Mouse (Mus musculus): ENCODE results near the gene Ephb1.

The Ephb1 gene

DNA sequence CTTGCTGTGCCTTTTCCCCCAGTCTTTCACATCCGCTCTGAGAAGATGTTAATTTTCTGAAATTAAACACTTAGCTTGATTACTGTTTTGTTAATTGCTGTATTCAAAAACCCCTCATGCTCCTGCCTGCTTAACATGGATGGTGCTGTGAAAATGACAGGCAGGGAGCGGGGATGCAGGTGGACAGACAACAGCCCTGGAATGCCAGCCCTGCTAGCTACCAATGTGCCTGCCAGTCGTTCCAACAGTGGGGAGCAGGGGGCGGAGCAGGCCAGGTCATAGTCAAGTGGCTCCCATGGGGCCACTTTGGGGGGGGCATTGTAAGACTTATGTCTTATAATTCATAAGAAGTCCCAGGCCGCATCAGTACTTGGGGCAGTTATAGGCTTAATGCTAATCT is 321.3 kb downstream of the Ephb1 start:
- no peak for DNase-seq

DNA sequence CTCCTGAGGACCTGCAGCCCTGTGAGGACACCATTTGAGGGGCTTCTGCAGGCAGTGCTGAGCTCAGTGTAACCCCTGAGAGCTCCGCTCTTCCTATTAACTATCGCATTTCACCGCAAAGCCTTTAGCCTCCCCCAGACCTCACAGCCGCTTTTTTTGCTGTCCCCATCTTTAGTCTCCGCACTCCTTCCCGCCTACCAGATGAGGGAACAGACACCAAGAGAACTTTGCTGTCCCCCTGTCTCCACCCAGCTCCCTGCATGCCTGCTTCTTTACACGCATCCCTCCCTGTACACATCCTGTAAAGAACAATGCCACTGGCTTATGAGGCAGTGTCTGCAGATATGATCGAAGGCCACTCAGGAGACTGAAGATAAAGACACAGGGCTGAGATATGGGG is 322.1 kb downstream of the Ephb1 start:
- DNase-seq = no peak

DNA sequence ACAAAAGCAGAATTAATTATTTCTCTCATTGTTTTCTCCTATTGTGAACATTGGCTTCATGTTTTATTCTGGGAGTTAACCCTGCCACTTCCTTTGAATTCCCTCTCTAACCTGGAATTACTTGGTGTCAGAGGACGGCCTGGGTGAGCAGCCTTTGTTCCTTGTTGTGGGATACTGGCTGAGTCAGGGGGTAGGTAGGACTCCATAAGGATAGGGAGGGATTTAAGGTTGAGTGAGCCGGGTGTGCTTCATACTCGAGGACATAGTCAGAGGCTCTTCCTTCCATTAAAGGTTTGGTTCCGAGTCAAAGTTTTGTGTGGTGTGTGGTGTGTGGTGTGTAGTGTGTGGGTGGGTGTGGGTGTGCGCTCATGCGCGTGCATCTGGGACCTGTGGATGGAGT is 324.8 kb downstream of the Ephb1 start:
- no peak for DNase-seq

DNA sequence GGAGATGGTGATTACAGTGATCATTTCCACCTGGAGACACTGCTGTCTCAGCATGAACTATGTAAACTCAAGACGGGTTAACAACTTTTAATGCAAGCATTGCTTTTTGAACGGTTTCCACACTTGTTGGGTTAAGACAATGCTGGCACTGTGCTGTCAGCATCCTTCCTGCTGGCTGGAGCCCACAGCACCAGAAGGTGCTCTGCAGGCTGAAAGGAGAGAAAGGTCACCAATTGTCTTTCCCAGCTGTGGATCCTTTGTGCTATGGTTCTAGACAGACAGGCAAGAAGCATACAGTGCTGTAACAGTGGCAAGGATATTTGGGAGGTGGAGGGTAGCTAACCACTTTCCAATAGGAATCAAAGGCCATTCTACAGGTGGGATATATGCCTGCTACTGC is 328.4 kb downstream of the Ephb1 start:
- peak; percentile 21 for DNase-seq

DNA sequence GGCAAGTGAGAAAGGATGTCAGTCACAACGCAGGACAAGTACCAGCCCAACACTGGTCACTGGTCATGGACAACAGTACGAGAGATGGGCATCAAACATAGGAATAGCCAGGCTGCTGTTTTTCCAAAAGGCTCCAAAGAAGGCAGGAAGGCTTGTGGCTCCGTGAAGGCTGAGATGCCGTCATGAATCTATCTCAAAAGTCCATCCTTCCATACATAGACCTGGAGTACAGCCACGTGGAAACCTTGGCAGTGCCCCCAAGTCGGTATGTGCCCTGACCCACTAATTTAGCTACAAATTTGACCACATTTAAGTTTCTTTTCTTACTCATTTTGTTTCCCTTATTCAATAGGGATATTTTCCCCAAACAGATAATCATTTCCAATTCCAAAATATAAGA is 329.4 kb downstream of the Ephb1 start:
- DNase-seq = peak; percentile 18

DNA sequence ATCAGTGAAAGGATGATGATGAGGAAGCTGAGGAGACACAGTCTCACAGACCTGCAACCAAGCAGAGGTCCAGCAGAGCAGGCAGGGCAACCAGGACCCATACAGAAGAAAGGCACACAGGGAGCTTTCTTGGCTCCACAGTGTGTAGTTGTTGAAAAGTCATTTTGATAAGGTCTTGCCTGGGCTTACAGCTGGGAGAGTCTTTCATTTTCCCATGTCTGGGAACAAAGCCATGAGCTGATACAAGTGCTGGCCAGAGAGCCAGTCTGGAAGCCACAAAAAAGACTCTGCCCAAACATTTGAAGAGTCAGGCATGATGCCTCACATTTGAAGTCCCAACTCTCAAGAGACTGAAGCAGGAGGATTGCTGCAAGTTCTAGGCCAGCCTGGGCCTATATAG is 339.0 kb downstream of the Ephb1 start:
- no peak for DNase-seq

DNA sequence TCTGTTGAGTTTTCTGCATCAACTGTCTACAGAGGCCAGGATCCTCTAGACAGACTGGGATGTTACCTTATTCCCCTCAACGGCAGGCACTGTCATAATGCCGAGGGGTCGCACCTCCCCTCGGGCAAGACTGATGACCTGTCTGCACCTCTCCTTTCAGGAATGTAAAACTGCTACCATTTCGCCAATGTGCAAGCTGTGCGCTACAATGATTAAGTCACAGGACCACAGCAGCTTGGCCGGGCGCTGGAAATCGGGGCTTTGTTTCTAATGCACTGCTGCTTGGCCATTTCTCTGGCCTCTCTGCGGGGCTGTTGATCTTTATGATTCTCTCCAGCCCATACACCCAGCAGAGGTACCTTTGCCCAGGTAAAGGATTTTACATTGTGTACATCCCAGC is 346.8 kb downstream of the Ephb1 start:
- DNase-seq = no peak

DNA sequence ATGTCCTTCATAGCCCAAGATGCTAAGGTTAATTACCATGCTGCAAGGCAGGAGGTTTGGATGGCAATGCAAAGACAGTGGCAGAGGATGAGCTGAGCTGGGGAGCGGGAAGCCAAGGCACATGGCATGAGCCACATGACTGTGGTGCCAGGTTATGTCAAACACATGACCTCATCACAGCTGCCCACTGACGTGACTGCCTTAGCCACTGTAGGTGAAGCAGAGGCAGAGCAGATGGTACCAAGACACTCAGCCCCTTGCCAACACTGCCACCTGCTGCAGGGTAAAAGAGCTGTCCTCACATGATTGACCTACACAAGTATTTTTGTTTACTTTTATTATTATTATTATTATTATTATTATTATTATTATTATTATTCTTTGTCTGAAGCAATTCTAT is 348.0 kb downstream of the Ephb1 start:
- peak; percentile 14 for DNase-seq

DNA sequence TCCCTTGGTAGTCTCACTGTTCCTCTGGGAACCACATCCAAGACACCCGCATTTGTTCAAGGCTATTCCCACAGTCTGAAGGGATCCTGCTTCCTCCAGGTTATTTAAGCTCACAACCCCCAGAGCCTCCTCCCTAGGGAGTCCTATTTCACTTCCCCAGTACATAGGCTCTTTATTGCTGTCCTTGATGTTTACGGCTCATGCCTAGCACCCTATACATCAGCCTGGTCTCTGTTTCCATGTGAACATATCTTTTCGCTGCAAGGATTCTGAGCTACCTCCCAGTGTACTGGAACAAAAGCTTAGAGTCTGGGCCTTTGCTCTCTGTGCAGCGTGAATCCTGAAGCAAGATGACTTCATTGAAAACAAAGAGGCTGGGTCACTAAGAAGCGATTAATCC is 351.6 kb downstream of the Ephb1 start:
- DNase-seq = no peak

DNA sequence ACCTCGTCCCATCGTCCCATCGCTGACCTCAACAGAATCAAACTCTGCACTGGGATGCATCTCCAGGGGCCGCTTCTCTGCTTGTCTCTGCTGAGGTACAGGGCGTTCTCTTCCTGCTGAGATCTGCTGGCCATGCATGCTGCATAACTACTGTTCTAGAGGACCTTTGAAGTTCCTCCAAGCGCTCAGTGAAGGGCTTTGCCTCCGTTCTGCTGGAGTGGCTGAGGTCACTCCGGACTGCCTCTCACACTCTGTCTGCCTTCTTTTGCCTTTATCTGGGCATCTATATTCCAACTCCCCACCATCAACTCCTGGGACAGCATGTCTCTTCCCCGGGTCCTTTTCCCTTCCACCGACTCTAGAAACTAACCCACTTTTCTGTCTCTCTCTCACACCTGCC is 352.3 kb downstream of the Ephb1 start:
- DNase-seq = no peak

DNA sequence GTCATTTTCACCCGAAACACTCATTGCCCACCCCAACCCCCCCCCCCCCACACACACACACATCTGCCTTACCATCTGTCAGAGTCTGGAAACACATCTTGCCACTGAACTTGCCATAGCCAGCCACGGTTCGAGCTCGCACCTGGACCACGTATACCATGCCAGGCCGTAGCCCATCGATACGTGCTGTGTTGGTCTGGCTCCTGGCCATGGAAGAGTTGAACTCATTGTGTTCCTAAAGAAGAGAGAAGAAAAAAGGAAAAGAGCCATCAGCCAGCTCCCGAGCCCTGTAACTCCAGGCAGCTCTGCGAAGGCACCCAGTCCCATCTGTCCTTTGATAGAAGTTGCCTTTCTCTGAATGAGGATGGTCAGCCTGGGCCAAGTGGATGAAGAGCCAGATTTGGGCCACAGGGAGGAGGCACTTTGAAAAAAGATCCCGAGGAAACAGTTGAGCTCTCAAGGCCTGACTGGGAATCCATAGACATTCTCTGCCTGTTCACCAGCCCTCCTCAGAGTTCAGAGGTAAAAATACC is 352.8 kb downstream of the Ephb1 start:
- DNase-seq = no peak

DNA sequence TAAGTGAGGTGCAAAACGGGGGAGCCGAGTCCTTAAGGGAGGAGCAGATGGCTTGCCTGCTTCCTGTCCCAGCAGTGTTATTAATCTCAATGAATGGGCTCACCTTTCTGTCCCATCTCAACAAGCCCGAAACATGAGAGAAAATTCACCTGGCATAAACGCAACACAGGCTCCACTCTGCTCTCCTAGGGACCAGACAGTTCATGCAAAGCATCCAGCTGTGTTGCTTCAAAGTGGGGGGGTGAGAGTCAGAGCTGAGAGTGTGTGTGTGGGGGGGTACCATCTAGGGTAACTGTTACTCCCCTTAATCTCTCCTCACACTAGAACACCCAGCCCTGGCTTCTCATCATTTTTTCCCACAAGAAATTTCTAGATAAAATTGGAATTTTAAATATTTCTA is 354.8 kb downstream of the Ephb1 start:
- DNase-seq = no peak

DNA sequence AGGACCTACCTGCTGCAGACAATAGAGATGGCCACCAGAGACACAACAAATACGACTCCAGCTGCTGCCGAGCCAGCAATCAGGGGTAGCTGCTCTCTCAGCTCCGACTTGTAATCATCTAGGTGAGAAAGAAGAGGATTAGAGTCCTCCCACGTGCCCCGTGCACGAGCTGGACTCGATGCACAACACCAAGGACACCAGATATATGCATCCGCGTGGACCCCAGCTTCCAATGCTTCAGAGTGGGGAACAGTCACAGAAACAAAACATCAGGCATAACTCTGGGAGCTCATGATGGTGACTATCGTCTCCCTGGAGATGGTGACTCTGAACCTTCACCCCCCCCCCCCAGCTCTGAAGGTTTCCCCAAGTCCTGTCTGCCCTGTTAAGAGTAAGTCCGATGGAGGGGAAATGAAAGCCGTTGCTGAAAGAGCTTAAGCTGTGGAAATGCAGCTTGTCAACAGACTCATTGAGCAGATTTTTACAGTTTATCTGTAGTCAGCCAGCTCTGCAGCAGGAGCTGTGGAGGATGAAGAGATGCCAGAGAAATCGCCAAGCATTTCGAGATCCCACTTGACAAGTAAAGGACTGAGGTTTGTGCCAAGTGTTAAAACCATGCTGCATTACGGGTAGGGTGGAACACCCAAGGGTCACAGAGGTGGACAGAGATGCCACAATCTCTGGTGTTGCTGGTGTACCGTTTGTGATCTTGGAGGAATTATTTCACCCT is 357.6 kb downstream of the Ephb1 start:
- no peak for DNase-seq

DNA sequence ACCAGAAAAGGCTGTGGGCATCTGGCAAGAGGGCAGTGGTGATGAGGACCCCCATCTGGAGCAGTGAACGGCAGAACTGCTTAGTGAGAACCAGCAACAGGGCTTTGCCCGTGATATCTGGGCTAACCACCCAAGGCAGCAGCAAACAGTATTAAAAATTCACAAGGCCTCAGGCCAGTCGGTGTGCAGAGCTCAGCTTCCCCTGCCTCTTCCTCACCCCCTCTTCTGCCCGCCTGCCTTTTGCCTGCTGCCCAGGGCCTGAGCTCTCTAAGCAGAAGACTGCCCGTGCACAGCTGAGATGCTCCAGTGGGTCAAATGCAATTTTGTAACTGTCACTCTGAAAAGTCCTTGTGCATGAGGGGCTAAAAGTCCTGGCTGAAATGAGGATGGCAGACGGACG is 358.3 kb downstream of the Ephb1 start:
- no peak for DNase-seq

DNA sequence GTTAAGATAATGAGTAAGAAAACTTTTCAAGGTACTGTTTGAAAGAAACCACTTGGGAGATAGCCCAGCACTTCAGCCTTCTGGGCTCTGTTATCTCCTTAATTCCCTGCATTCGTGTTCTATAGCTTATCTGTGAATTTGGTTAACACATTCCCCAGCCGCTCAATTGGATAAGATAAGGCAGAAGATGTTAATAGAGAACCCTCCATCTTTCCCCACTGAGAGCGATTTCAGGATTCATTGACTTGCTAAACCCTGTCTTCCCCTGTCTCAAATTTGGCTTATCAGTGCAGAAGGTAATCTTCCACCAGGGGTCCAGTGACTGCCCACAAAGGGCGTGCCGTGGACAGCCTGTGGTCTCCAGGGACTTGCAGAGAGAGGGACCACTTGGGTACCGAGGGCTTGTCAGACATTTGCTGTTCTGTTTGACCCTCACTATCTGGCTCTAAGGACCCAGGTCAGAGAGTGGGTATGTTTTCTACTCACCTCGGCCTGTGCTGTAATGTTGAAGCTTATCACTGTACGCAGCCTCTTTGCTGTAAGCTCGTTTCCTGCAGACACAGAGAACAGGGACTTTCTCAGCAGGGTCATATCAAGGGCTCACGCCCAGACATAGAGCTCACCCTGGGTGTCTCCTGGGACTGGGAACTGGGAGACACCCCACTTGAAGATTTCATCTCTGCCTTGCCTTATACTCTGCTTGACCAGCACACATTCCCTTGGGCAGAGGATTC is 358.9 kb downstream of the Ephb1 start:
- no peak for DNase-seq

DNA sequence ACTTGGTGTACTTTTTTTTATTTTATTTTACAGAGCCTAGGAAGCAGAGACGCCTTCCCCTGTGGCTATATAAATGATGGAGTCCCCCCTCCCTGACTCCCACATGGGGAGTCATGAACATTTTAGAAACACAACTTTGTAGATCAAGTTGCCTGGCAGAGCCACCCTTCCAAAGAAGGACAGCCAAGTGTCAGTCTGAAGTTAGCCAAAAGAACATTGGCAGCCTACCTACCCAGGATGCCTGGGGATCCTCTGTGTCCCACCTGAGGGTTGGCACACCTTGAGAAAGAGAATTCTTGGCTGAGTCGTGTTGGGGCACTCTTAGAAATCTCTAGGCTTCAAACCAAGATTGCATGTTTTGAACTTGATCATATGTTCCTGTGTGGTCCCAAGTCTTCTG is 360.4 kb downstream of the Ephb1 start:
- no peak for DNase-seq

DNA sequence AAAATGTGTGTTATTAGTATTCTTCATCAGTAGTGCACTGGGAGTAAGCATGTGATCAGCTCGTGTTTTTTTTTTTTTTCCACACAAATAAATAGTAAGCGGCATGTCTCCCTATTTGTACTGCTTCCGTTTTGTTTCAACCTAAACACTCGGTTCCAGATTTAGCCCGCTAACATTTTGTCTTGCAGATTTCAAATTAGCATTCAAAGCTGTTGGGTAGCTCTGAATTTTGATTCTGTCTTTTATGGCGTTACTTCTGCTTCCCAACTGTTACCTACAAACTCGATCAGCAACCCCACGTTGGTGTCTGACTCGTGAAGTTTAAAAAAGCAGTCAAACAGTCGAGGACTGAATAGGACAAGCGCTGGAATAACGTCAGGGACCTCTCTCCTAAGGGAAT is 363.7 kb downstream of the Ephb1 start:
- no peak for DNase-seq

DNA sequence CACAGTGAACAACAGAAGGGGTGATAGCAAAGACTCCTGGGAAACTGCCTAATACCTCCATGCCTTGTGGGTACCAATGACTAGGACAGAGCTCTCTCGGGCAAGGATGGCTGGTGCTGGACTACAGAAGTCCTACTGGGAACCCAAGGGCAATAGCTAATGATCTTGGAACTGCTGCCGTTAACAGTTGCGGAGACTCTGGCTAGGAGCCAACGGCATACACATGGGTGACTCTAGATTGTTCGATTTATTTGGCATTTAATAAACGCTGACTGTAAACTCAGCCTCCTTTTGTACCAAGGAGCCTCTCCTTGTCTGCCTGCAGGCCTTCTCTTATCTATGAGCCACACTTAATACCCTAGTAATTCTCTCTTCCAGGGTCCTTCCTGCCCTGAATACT is 364.5 kb downstream of the Ephb1 start:
- DNase-seq = no peak

DNA sequence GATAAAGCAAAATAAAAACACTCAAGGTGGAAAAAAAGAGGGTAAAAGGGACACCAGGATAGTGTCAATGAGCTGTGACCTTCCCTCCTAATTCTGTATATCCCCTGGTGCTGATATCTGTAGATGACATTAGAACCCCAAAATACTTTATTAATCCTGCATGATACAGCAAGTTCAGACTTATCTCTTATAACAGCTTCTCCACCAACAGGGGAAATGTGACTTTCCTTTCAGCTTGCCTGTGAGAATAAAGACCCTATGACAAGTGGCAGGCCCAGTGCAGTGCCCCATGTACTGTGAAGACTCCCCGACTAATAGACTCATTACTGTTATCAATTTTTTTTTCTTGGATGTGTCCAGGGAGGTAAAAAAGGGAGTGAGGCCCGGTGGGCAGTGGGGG is 367.6 kb downstream of the Ephb1 start:
- DNase-seq = no peak

DNA sequence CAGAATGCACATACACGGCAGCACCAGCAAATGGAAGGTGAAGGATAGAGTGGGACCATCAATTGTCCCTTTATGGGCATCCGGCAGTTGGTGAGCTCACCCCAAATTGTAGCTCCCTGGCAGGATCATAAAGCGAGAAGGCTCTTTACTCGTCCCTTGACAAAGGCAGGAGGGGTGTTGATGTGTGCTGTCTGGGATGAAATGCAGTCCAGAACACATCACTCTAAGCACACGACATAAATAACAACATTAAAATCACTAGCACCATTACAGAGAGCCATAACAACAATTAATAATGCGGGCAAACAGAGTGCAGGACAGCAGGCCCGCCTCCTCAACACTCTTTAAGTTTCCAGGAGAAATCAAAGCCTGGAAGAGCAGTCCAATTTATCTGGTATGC is 372.1 kb downstream of the Ephb1 start:
- DNase-seq = no peak

DNA sequence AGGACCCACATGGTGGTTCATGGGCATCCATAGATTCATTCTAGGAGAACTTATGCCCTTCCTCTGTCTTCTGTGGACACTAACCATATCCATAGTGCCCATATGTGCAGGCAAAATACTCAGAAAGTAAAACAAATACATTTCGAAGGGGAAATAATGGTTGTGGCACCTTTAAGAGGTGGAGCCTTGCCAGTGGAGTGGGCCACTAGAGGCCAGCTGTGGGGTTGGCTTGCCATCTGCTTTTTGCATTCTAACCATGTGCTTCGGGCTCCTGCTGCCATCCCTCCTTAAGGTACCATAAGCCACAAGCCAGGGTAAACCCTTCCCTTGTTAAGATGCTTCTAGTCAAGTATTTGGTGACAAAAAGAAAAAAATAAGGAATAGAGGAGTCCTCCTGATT is 373.3 kb downstream of the Ephb1 start:
- DNase-seq = no peak

DNA sequence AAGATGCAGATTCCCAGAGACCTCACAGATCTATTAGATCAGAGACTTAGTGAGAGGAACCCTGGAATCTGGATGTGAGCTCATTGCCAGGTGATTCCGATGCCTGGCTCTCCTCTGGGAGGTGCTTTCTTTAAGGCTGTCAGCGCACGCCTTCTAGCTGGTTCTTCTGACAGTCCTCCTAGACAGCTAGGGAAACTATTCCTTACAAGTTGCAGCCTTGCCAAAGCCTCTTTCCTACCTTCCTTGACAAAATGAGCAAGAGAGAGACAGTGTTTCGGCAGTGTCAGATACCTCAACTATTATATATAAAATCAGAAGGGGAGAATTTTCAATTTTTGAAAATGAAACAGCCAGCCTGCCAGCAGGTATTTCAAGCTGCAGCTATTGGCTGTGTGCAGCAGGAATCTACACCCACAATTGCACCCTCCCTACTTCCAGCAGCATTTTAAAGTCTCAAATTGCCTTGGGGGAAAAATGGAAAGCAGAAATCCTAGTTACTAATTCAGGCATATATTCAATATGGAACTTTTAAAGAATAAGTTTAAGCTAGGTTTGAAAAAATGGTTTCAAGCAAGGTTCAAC is 377.5 kb downstream of the Ephb1 start:
- no peak for DNase-seq

DNA sequence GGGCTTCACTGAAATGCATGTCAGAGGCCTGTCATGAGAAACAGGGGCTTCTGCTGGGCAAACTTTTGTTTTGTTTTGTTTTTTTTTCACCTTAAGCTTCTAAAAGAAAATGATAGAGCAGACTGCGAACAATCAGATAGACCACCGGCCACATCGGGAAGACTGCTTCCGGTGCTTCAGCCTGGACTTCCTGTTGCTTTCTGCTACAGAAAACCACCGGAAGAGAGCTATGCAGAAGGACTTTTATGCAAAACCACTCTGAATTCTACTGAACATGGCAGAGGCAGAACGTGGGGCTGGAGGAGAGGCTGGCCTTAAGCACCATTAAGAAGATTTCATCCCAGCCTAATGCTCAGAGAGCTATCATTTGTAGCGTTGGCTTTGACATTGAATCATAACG is 382.2 kb downstream of the Ephb1 start:
- no peak for DNase-seq

DNA sequence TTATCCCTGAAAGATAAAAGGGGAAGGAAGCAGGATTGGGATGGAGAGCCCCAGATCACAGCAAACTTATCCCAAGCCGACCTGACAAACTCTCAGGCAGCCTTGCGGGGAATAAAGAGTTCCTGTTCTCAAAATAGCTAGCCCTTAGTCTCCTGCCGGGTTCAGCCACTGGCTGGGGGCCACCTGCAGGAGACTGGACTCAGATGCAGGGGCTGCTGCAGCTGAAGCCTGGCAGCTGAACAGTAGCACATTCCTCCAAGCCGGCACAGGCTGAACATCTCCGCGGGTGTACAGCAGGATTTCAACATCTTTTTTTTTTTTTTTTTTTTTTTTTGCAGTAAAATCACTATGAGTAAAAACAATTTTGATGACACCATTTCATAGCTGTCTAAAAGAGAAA is 382.7 kb downstream of the Ephb1 start:
- DNase-seq = no peak

Measured in cerebellum, adult 8-10 months (tissue).